Mouse (Mus musculus) stomach, postnatal 0 days (tissue): ENCODE data around the gene Duxbl1. TPM values are rescaled to one million over a fixed set of nuclear protein-coding genes. Genes with fewer than 3 reads are reported as not detected.
A peak's percentile ranks its signal among the peaks of the same experiment; 100 is the strongest.
"Not testable (repeated sequence)": the region's sequence is repeated elsewhere in the genome, so short reads cannot be mapped to it uniquely, and the experiment has no call there.

ENCODE experiments used
- ATAC-seq: fragments of 200-750 bp; cut with Nextera tagmentation; 2 replicates; pipeline ENCODE4 v1.8.0; 2017; ENCODE audit not compliant: low FRiP score, low TSS enrichment
- DNase-seq: peaks from one replicate; pipeline ENCODE4 v3.0.0-alpha.2; 2016; ENCODE audit warnings: low spot score
- H3K27ac ChIP-seq: fragments of 300-500 bp; sonication (generic); replicated peaks from 2 replicates; pipeline ENCODE4 v1.5.1; 2014; ENCODE audit warnings: mild to moderate bottlenecking, control low read depth
- H3K27me3 ChIP-seq: fragments of 300-500 bp; sonication (generic); 2 replicates; pipeline ENCODE4 v1.6.1; 2014; ENCODE audit warnings: low read length; ENCODE audit not compliant: control insufficient read depth, insufficient read depth
- H3K36me3 ChIP-seq: fragments of 300-500 bp; sonication (generic); 2 replicates; pipeline ENCODE4 v1.6.1; 2014; ENCODE audit warnings: low read length, mixed read lengths; ENCODE audit not compliant: control insufficient read depth, insufficient read depth
- H3K4me1 ChIP-seq: fragments of 300-500 bp; sonication (generic); replicated peaks from 2 replicates; pipeline ENCODE4 v1.6.1; 2014; ENCODE audit warnings: antibody characterized with exemption; ENCODE audit not compliant: control insufficient read depth, insufficient read depth
- H3K4me2 ChIP-seq: fragments of 300-500 bp; sonication (generic); replicated peaks from 2 replicates; pipeline ENCODE4 v1.6.1; 2014; ENCODE audit warnings: low read depth, mild to moderate bottlenecking, control low read depth, moderate library complexity
- H3K4me3 ChIP-seq: fragments of 300-500 bp; sonication (generic); 2 replicates; pipeline ENCODE4 v1.5.1; 2014; ENCODE audit warnings: low read depth, low read length, control low read depth
- H3K9ac ChIP-seq: fragments of 300-500 bp; sonication (generic); 2 replicates; pipeline ENCODE4 v1.6.1; 2014; ENCODE audit warnings: mild to moderate bottlenecking, low read length, control low read depth, mixed read lengths
- H3K9me3 ChIP-seq: fragments of 300-500 bp; sonication (generic); 2 replicates; pipeline ENCODE4 v1.6.1; 2016; ENCODE audit warnings: low read length; ENCODE audit not compliant: control insufficient read depth
- WGBS: fragments of 180-500 bp; shearing (Covaris S2); extraction: QIAGEN DNeasy Blood & Tissue Kit; methylation state at CpG from one replicate; pipeline ENCODE4 v1.1.7; 2014; 5-methylcytosine and 5-hydroxymethylcytosine counted together
- polyA plus RNA-seq: library from polyadenylated mRNA; unstranded; fragments of >200 nt; fragmentation: Nextera tagmentation; extraction: Ambion mirVana; gene quantifications from 2 replicates; pipeline ENCODE4 v1.2.1, GENCODE M21; 2015

Gene Duxbl1
- 0.51 and 1.1 TPM in 2 replicates for polyA plus RNA-seq

DNA sequence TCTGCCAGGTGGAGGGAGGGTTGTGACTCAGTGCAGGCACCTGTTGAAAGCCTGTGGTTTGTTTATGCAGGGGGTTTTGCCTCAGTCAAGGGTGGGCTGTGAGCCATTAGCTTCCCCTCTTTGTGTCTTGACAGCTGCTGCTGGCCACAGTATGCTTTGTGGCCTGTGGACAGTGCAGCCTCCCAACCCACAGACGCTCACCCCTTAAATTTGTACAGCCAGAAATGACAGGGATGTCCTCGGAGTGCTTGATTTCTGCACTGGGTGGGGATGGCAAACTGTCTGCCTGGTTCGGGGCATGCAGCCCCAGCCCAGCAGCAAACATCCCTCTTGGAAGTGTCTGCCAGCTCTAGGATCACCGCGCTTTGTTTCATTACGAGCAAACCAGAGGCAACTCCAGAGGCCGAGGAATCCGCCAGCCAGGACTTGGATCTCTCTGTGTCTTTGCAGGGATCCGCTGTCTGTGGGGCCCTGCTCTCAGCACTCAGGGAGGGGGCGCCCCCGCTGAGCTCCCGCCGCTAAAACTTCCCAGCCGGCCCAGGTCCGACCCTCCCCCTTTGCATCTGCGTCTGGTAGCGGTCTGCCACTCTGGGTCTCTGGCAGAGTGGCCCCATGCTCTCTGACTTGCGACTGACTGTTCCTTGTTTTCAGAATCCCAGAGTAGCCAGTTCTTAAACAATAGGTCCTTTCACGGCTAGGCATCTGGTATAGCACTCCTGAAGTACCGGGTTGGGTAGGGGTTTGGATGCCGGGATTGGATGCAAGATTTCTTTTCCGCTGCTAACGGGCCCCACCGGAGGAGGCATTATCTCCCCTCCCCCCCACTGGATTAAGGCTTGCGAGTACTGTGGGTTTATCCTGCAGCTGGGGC, at the start of gene Duxbl1:
Duxbl1 (plus strand) TSS at position 207 of the 871 bp plus-strand sequence.
- peak; percentile 79 for ATAC-seq
- not testable (repeated sequence) for DNase-seq, H3K27me3 ChIP-seq, H3K9me3 ChIP-seq, H3K4me1 ChIP-seq, H3K36me3 ChIP-seq, H3K4me3 ChIP-seq, H3K9ac ChIP-seq
- WGBS, result no CpG with 5 or more reads among the region's 25 CpGs
- Histone ChIP-seq H3K4me2 (0 out of 2 replicates have a peak within 1 kb of the TSS, but pooled peaks have one; percentile 23), H3K27ac (0 out of 2 replicates have a peak within 1 kb of the TSS, but pooled peaks have one; percentile 45)

DNA sequence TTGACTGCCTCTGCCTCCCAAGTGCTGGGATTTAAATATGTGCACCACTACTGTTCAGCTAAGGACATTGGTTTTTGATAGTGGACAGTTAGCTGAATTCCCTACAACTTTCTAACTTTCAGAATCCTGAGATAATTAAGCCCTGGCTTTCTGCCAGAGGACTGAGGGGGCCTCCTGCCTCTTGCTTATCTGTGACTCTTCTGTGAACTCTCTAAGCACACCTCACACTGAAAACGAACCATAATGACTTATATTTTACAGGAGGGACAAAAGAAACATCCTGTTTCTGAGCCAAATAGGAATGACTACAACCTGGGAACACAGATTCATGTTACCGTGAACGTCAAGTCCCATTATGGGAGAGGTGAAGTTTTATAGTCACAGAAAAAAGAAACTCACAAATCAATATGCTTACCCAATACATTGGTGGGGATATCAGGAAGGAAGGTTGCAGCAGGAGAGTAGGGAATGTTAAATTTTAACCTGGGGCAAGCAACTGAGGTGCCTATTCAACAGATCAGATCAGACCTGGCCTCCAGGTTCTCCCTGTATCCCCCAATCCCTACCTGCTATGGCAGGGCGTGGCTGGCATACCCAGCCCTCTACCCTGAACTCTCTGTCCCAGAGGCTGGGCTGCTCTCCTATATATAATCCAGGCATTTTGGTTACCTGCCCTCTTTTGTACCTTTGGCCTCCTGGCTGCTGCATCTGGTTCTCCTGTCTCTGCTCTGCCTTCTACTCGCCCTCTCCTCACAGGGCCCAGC, 41.3 kb upstream of the Duxbl1 start:
- ATAC-seq, H3K9ac ChIP-seq, H3K9me3 ChIP-seq, H3K27me3 ChIP-seq, H3K4me2 ChIP-seq, H3K4me3 ChIP-seq, H3K36me3 ChIP-seq, H3K4me1 ChIP-seq, H3K27ac ChIP-seq, DNase-seq: not testable (repeated sequence)
- no CpG with 5 or more reads among the region's 5 CpGs for WGBS

DNA sequence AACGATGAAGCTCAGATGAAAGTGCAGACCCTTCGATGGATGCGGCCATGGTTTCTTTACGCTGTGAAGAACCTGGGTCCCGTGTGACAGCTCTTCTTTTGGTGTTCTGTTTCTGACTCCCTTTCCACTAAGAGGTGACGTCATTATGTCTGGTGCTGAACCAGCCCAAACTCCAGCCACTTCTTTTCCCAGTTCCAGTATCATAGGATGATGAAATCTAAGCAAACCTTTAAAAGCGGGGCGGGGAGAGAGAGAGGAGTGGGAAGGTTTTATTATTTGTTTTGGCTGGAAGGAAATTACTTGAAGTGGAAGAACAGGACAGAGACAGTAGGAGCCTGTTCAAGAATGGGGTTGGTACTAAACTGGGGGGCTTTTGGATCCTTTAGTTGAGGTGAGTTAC, 40.4 kb upstream of the Duxbl1 start, which contains the start of gene Cphx1:
Cphx1 (plus strand) TSS at position 301 of the 400 bp plus-strand sequence.
- H3K9me3 ChIP-seq, H3K27ac ChIP-seq, H3K4me1 ChIP-seq, H3K4me2 ChIP-seq, H3K4me3 ChIP-seq, ATAC-seq, H3K36me3 ChIP-seq, H3K9ac ChIP-seq, H3K27me3 ChIP-seq, DNase-seq: not testable (repeated sequence)
- WGBS, result no CpG with 5 or more reads among the region's 8 CpGs

DNA sequence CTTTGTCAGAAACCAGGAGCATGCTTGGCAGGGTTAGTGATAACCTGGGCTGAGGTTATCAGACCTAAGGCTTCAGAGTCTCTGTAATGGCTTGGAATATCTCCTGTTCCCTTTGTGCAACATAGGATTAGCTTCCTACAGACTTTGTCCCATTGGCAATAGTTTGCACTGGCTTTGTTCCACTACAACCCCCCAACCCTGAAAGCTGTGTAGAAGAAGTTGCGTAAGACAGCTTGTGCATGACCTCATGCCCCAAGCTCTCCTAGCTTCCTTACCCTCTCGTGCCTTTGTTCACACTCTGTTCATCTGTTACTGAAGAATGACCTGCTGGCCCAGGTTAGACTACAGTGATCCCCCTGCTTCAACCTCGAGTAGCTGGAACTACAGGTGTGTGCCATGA, 20.5 kb upstream of the Duxbl1 start:
- not testable (repeated sequence) for ATAC-seq

DNA sequence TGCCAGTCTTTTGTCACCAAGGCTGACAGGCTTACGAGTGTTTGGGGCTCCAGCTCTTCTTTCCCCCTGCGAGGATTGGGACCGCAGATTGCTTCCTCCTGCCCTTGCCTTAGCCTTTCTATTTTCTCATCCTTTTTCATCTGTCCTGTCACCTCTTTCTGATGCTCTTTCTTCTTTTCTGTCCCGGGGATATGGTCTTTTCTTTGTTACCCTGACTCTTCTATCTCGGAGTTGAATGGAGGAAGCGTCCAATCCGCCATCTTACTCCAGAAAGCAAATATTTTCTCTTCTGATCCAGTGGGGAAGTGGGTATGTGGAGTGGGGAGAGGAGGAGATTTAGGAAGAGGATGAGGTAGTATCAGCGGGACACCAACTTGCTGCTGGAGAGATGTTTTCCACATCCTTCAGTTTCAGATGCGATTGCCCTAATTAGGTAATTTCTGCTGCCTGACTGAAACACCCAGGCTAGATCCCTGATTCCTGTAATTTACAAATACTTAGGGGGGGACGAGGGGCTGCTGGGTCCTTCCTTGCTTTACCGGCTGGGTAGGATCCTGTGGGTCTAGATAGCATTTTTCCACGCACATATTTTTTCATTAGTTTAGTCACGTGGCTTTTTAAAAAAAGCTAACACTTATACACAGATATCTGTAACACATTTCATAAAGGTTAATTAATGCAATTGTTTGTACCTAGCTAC, 1.0 kb downstream of the Duxbl1 start:
- H3K27me3 ChIP-seq, H3K9me3 ChIP-seq, H3K4me1 ChIP-seq, ATAC-seq, H3K4me3 ChIP-seq, H3K36me3 ChIP-seq, H3K9ac ChIP-seq: not testable (repeated sequence)
- DNase-seq, result peak; percentile 12
- WGBS, result 9% methylated on average over 6 of the region's 13 CpGs
- Histone ChIP-seq H3K27ac (0 out of 2 replicates have a peak overlapping the region, but pooled peaks have one; percentile 45), H3K4me2 (0 out of 2 replicates have a peak overlapping the region, but pooled peaks have one; percentile 23)

More for the DNA sequence above, 20.5 kb upstream of the Duxbl1 start:
- not testable (repeated sequence) for H3K27me3 ChIP-seq, H3K4me3 ChIP-seq, H3K9ac ChIP-seq, H3K9me3 ChIP-seq, H3K27ac ChIP-seq, H3K36me3 ChIP-seq, H3K4me1 ChIP-seq, H3K4me2 ChIP-seq, DNase-seq
- WGBS, result no CpG with 5 or more reads among the region's 3 CpGs

DNA sequence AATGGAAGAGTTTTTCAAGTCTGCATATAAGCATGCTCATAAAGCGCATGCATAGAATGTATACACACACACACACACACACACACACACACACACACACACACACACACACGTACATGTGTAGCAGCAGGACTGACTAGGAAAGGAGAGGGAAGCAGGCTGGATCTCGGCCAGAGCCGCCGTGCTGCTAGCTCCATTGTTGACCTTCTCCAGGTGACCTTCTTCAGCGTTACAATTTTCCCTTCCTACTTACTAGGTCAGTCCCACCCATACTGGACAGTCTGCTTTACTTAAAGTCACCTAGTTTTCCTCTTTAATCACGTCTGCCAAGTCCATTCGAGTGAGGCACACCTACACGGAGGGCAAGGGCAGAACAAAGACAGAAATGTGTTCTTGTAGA, 3.5 kb downstream of the Duxbl1 start:
- not testable (repeated sequence) for H3K4me3 ChIP-seq, H3K9me3 ChIP-seq, H3K36me3 ChIP-seq, H3K9ac ChIP-seq, H3K4me2 ChIP-seq, H3K4me1 ChIP-seq, H3K27ac ChIP-seq, H3K27me3 ChIP-seq
- ATAC-seq, result peak; percentile 83
- WGBS, result 20% methylated on average over 4 of the region's 9 CpGs
- peak; percentile 57 for DNase-seq

DNA sequence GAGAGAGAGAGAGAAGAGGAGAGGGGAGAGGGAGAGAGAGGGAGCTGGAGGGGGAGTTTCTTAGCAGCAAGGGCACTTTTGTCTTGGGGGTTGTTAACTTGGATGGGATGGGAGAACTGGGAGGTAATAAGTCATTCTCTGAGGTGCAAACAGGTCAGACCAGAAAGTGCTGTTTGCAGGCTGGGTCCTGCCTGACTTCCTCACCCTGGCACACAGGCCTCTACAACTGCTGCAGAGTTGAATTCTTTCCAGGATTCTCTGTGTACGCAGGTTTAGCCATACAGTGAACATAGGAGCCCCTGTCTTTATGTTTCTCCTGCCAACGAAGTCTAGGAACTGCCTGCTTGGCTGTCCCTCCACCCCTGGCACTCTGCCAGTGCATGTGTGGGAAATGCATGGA, 29.1 kb downstream of the Duxbl1 start:
- H3K36me3 ChIP-seq, H3K9ac ChIP-seq, H3K4me2 ChIP-seq, H3K27ac ChIP-seq, H3K4me3 ChIP-seq, H3K4me1 ChIP-seq, H3K9me3 ChIP-seq, DNase-seq, H3K27me3 ChIP-seq: not testable (repeated sequence)
- ATAC-seq, result peak; percentile 71; the same call in 1 of the 2 replicates
- WGBS, result no CpG with 5 or more reads among the region's 2 CpGs

DNA sequence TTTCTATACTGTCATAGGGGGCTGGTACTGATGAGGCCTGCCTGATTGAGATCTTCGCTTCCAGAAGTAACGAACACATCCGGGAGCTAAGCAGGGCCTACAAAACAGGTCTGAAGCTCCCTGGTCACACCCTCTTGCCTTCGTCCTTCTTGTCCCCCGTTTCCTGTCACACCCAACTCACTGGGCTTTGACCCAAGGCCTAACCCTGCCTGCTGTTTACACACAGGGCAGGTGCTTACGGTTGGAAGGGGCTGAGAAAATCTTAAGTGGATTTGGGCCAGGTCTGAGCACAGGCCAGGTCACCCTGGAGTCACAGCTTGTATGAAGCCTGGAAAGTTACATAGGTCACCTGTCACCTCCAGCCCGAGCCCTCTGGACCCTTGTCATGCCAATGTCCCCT, 38.0 kb downstream of the Duxbl1 start:
- not testable (repeated sequence) for H3K9me3 ChIP-seq, H3K9ac ChIP-seq, H3K36me3 ChIP-seq, H3K4me1 ChIP-seq, H3K27me3 ChIP-seq, DNase-seq, H3K27ac ChIP-seq, H3K4me2 ChIP-seq, H3K4me3 ChIP-seq
- ATAC-seq, result peak; percentile 88
- no CpG with 5 or more reads among the region's 7 CpGs for WGBS
